Comparison of ENCODE assay signal across 31 mouse cellular contexts in the genomic region with DNA sequence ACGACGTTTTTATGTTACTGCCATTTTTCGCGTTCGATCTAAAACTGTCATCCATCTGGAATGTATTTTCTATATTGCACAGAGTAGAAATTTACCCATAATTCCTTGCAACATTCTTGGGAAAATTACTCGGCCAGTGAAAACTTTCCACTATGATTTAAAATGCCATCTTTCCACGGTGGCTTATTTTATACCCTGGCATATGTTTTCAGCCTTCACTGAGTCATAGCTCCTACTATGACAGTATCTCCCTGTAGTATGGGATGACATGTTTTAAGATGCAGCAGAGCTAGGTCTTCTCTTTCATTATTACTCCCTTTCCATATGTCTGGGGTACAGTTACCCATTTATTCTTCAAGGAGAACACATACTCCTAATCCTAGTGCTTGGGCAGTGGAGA.
"Had no signal": no experiment of that assay in that cellular context is flagged by ENCODE, and none has a peak within 500 bp of the region (broad histone marks: within the 10 kb centered on the region; RNA-seq: fewer than 3 reads in every experiment).

No protein-coding gene starts in this region.

- H3K27me3 ChIP-seq: limb, embryonic 12.5 days; limb, embryonic 13.5 days; limb, embryonic 15.5 days; liver, embryonic 12.5 days; liver, embryonic 13.5 days; liver, embryonic 15.5 days; lung, embryonic 15.5 days; megakaryocyte, embryonic 14.5 days; midbrain, embryonic 12.5 days; midbrain, embryonic 13.5 days; midbrain, embryonic 15.5 days had no signal

- ATAC-seq: liver, embryonic 12.5 days; liver, postnatal 0 days; lung, postnatal 0 days; midbrain, embryonic 13.5 days; midbrain, embryonic 15.5 days; midbrain, embryonic 16.5 days had no signal

- H3K27ac ChIP-seq: left cerebral cortex, adult 2 months; limb, embryonic 10.5 days; limb, embryonic 12.5 days; limb, embryonic 13.5 days; limb, embryonic 15.5 days; liver, embryonic 12.5 days; liver, embryonic 13.5 days; liver, embryonic 14.5 days; liver, embryonic 15.5 days; lung, embryonic 15.5 days; macrophage; midbrain, embryonic 10.5 days; midbrain, embryonic 12.5 days; midbrain, embryonic 13.5 days; midbrain, embryonic 15.5 days had no signal

- H3K9ac ChIP-seq: limb, embryonic 12.5 days; limb, embryonic 13.5 days; limb, embryonic 15.5 days; liver, embryonic 12.5 days; liver, embryonic 13.5 days; liver, embryonic 14.5 days; liver, embryonic 15.5 days; liver, postnatal 0 days; lung, embryonic 14.5 days; lung, embryonic 15.5 days; midbrain, embryonic 12.5 days; midbrain, embryonic 13.5 days; midbrain, embryonic 15.5 days had no signal

- H3K4me3 ChIP-seq: left cerebral cortex, adult 2 months; limb, embryonic 10.5 days; limb, embryonic 12.5 days; limb, embryonic 13.5 days; limb, embryonic 15.5 days; liver, embryonic 12.5 days; liver, embryonic 13.5 days; liver, embryonic 15.5 days; lung, embryonic 15.5 days; megakaryocyte, embryonic 14.5 days; midbrain, embryonic 10.5 days; midbrain, embryonic 12.5 days; midbrain, embryonic 13.5 days; midbrain, embryonic 15.5 days; myocyte had no signal

- H3K4me2 ChIP-seq: limb, embryonic 12.5 days; limb, embryonic 13.5 days; limb, embryonic 15.5 days; liver, embryonic 11.5 days; liver, embryonic 12.5 days; liver, embryonic 13.5 days; liver, embryonic 15.5 days; lung, embryonic 14.5 days; lung, embryonic 15.5 days; midbrain, embryonic 11.5 days; midbrain, embryonic 12.5 days; midbrain, embryonic 13.5 days; midbrain, embryonic 15.5 days had no signal

- DNase-seq: left cerebral cortex, postnatal 4 days; liver; liver, embryonic 13.5 days; liver, postnatal 0 days; lung, adult 2 months; lung, embryonic 14.5 days; lung, postnatal 10 days; lung, postnatal 14 days; lung, postnatal 36 days; lung, postnatal 4 days; midbrain, embryonic 14.5 days had no signal

- H3K36me3 ChIP-seq: limb, embryonic 10.5 days; limb, embryonic 12.5 days; limb, embryonic 13.5 days; limb, embryonic 15.5 days; liver, embryonic 12.5 days; liver, embryonic 13.5 days; liver, embryonic 15.5 days; lung, embryonic 15.5 days; midbrain, embryonic 10.5 days; midbrain, embryonic 12.5 days; midbrain, embryonic 13.5 days; midbrain, embryonic 15.5 days had no signal

- H3K4me1 ChIP-seq: limb, embryonic 10.5 days; limb, embryonic 12.5 days; limb, embryonic 13.5 days; limb, embryonic 15.5 days; liver, embryonic 12.5 days; liver, embryonic 13.5 days; liver, embryonic 15.5 days; lung, embryonic 15.5 days; megakaryocyte, embryonic 14.5 days; midbrain, embryonic 10.5 days; midbrain, embryonic 12.5 days; midbrain, embryonic 13.5 days; midbrain, embryonic 15.5 days had no signal

- H3K9me3 ChIP-seq: limb, embryonic 10.5 days; limb, embryonic 12.5 days; limb, embryonic 13.5 days; limb, embryonic 15.5 days; liver, embryonic 12.5 days; liver, embryonic 13.5 days; liver, embryonic 15.5 days; lung, embryonic 15.5 days; midbrain, embryonic 10.5 days; midbrain, embryonic 12.5 days; midbrain, embryonic 13.5 days; midbrain, embryonic 15.5 days had no signal
